Mouse (Mus musculus) fat pad, adult 2 months (tissue): ENCODE data around the gene Smg6.

ENCODE experiments used
- DNase-seq: peaks from one replicate; pipeline ENCODE4 v3.0.0-alpha.2; 2011; ENCODE audit warnings: low read depth, low spot score; ENCODE audit errors: extremely low read depth

The Smg6 gene

DNA sequence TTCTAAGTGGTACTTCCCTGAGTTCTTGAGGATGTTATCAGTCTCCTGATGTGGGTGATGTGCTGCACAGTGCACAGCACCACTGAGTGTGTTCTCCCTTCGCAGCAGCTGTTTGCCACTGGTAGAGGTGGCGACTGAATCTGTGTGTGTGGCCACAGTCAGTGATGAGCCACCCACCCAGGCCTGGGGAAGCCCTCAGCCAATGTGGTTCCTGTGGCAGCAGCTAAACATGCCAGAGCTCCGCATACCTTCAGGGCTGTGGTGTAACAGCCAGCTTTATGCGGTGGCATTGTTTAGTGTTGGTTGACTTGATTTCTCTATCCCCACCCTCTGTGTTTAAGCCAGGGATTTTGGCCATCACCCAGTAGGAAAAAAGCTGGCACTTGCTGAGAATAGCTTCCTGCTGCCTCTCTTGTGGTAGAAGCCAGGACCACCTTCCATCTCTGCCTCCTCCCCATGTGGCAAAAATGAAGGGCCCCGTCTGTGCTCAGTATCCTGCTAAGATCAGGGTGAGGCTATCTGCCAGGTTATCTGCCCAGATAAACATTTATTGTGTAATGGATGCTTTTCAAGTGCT, 177.2 kb downstream of the Smg6 start:
- DNase-seq: no peak

DNA sequence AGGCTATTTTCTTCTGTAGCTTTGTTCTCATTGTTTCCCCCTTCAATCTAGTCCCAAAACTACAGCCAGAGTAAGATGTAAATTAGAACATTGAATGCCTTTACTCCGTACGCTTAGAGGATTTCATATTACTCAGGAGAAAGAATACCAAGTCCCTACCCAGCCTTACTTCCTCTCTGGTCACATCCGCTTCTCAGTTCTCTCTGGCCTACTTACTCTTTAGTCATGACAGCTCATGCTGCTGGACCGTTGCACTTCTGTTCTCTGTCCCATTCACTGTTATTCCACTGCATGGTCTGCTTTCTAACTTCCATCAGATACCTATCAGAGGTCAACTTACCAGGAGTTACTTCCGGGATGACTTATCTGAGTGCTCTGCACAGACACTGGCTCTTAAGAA, 181.0 kb downstream of the Smg6 start:
- DNase-seq: no peak

DNA sequence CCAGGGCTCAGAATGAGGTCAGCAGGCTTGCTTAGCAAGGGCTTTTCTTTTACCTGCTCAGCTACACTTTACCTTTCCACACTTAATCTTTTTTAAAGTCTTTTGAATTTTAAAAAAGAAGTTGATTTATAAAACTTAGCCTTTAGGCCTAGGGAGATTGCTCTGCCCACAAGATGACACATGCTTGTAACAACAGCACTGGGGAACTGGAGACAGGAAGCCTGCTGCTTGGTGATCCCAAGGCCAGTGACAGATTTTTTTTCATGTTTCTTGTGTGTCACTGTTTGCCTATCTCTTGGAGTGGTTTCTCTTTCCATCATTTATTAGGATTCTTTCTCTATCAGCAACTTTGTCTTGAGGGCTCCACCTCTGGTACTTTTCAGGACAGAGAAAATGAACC, 183.3 kb downstream of the Smg6 start:
- DNase-seq: no peak

DNA sequence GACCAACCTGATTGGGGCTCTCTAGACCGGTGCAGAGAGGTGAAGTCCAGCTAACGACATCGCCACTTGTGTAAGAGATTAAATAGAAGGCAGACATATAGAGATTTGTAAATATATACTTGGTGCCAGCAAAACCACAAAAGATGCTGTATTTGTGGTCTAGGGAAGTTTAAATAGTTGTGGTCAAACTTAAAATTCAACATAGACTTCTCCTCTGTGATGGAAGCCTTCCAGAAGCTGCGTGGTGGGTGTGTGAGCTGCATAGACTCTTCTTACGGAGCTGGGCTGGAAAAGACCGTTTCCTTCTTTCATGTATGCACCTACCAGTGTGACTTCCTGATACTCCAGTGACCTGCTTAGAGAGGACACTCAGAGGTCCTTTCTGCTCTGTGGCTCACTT, 190.8 kb downstream of the Smg6 start:
- DNase-seq: no peak

DNA sequence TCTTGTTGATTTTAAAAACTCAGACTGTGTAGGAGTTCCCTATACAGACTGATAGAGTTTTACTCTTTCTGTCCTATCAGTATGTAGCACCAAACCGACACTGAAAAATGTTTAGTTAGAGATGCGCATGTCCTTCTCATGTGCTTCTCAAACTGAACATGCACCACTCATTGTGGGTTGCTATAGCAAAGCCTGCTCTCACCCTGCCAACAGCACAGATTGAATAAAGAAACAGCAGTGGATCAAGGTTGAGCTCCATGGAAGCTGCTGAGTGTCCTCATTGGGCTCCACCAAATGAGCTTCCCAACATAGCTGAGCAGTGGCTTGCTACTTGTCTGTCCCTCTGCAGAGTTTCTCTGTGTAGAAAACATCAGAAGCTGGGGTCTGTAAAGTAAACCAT, 192.5 kb downstream of the Smg6 start:
- no peak for DNase-seq

DNA sequence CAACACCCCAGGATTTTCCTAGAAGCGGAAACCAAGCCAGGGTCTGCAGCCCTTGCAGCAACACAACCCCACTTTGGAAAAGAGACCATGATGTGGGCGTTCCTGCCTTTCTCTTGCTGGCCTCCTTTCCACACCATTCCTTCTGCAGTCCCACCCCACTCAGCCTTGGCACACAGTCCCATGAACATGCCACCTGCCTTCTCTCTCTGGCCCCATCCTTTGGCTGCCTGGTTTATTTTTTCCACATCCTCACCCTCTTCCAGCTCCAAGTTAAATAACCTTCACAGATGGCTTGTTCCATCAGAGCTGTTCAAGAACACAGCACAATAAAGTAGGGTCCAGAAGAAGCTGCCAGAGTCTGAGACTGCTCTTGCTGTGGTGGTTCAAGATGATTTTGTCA, 193.7 kb downstream of the Smg6 start:
- DNase-seq: no peak

DNA sequence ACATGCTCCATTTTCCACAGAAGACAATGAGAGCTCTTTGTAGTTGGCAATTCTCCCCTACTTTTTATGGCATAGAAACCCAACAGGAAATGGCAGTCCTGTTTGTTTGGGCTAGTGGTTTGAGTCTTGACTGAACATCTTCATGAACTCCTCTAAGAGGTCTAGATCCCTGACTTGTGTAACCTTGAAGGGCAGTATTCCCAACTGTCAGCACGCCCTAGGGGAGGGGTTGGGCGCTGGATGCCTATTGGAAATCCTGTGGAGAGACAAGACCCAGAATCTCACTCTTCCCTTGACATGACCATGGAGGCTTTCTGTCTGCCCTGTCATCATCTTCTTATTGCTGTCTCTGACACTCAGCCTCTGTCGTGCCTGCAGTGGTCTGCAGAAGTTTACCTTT, 194.2 kb downstream of the Smg6 start:
- DNase-seq: no peak

DNA sequence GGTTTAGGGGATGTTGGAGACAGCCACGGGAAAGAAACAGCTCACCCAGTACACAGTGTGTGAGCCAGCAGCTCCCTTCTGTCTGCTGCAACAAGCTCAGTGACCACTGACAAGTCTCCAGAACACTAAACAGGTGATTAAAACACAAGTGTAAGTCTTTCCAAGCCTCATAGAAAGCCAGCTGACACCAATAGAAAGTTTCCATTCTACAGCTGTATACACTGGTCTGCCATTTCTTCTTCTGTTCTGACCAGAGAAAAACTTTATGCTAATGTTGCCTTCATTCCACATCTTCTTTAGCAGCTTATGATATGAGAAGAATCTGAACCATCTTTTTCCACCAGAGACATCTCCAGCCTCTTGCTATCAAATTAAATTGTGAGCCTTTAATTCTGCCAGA, 195.7 kb downstream of the Smg6 start:
- DNase-seq: no peak

DNA sequence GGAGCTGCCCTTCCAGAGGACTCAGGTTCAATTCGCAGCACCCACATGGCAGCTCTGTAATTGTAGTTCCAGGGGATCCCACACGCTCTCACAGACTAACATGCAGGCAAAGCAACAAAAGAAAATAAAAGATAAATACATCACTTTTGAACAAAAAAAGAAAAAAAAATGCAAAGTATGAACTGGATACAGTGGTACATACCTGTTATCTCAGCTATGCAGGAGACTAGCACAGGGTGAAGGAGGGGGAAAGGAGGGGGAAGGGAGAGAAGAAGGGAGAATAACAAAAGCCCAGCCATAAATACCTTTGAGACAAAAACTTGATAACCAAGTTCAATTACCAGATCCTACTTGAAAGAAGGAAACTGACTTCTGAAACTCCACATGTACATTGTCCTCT, 198.8 kb downstream of the Smg6 start:
- DNase-seq: no peak

DNA sequence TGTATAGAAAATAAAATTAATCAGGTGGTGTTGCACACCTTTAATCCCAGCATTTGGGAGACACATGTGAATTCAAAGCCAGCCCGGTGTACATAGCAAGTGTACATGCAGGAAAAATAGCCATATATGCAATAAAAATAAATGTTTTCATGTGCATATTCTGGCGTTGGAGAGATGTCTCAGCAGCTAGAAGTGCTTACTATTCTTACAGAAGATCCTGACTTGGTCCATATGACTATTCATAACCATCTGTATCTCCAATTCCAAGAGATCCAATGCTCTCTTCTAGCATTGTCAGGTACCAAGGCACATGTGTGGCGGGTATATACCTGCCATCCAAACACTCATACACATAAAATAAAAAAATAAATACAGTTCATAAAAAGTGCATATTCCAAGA, 200.8 kb downstream of the Smg6 start:
- no peak for DNase-seq

DNA sequence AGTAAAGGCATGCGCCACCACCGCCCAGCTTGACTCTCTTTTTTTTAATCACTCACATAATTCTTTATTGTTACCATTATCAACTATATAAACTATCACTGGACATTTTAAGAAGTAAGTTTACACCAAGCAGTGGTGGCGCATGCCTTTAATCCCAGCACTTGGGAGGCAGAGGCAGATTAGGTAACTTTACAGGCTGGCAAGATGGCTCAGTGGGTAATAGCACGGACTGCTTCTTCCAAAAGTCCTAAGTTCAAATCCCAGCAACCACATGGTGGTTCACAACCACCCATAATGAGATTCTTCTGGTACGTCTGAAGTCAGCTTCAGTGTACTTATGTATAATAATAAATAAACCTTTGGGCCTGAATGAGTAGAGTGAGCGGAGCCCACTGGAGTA, 203.9 kb downstream of the Smg6 start:
- no peak for DNase-seq

DNA sequence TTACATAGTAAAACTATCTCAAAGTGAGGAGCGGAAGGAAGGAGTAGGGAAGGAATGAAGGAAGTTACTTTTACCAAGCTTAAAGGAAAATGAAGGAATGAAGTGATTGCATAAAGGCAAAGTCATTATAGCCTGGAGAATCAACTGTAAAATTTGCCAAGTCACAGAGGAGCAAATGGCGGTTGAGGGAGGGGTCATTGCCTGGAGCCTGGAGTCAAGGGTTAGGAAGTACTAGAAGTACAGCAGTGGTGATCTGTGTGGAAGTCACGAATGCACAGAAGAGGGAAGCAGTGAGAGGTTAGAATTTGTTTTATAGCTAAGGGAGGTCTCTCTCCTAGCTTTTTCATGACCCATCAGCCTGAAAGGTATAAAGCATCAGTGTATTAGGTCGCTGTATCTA, 205.7 kb downstream of the Smg6 start:
- DNase-seq: no peak

DNA sequence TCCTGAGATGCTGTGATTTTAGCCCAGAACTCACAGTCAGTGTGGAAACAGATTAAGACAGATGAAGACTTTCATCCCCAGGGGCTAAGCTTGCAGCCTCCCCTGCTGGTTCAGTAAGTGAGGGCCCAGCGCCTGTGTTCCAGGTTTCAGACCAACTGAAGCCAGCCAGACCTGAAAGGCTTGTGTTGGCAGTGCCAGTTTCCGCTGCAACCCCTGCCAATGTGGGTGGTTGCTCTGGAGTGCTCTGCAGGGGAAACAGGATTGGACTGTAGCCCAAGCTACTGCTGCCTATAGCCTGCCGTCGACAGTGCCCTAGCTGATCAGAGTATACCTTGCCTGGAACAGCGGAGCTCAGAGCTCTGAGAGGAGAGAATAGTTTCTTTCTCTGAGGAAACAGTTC, 206.7 kb downstream of the Smg6 start:
- peak; percentile 84 for DNase-seq

DNA sequence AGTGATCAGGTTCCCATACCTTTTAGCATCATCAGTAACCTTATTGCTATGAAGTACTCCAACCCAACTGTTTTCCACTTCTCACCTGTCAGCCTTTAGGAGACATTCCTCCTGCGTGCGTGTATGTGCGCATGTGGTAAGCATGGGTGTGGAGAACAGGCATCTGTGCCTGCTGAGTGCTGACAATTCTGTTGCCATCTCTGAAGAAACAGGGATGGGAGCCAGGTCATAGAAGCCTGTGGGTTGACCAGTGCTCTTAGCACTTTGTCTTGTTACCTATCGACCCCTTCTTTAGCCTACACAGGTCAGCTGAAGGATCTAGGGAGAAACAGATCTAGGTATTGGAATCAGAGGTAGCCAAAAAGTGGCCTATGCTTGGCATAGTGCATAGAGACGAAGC, 207.8 kb downstream of the Smg6 start:
- no peak for DNase-seq

DNA sequence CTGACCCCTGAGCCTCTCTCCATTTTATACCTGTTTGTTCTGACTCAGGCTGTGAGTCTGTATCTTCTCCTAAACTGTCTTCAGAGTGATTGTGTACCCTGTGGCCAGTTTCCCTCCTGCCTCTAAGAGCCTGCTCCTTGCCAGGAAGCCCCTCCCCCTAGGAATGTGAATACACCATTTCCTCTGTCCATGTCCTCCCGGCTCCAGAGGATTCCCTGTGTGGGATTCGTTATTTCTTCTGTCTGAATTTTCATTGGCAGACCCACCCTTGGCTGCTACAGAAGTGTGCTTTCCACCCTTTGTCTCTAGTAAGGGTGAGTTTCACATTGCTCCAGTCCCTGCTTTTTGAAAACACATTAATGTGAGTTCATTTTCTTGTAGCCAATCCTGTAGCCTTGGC, 208.3 kb downstream of the Smg6 start:
- DNase-seq: no peak

DNA sequence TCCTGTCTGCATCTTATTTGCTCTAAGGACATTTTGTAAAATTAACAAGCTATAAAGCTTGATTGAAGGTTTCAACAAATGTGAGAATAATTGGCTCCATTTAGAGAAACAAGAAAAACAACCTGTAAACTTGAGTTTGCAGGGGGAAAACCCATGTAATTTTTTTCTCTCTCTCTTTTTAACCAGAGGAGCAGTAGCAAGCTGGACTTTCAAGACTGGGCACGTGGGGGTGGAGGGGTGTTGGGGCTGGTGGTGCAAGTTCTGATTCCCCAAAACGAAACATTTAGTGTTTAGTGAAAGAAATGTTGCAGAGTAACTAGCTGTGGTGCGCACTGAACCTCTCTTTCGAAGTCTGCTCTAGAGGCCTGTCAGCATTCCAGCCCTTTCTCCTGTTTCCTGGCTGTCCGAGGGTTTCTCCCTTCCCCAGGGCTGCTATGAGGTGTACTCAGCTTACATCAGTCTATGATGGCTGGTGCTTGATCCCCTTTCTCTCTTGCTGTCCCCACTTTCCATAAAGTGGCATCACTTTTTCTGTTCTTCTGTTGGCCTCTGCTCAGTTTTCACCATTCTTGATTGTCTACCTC, 209.0 kb downstream of the Smg6 start:
- DNase-seq: no peak

DNA sequence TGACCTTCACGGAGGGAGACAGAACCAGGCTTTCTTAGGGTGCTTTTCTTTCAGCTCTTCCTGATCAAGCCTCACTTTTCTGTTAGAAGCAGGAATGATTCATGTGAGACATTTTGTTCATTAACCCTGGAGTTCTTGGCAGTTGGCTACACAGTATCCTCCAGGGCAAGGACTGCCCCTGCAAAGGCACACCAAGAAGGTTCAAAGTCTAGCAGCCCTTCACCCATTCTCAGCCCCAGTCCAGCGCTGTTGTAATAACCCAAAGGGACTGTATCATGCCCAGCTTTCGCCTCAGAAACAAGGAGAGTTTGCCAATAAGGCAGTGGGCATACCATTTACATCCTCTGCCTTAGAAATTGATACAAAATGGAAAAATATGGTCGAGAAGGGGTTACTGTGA, 209.7 kb downstream of the Smg6 start:
- no peak for DNase-seq

DNA sequence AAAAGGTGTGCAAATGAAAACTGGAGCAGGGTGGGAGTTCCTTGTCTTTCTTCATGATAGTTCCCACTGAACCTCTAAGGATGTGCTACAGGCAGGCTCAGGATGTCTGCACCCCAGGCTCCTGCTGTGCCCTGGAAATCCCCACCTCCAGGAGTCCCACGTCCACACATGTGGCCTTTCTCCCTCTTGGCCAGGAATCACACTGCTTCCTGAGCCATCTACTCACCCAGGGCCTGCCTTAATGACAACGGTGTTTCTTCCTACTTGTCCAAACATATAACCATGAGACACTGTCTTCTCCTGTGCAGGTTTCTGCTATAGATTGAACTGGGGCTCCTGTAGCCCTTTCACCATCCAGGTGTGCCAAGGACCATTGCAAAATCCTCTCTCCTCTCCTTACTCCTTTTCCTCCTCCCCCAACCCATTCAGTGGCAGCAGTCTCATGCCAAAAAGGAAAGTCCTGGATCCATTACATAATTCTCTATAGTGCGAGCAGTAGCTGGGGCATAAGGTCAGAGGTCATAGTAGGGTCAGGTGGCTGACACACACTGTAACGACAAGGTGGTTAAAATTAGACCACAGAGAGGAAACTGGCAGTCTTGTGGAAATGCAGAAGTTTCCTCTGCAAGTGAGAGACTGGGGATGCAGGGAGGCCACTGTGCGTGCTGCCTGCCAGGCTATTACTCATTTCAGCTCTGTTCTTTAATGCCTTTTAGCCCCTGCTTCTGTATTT, 211.2 kb downstream of the Smg6 start:
- DNase-seq: peak; percentile 81

DNA sequence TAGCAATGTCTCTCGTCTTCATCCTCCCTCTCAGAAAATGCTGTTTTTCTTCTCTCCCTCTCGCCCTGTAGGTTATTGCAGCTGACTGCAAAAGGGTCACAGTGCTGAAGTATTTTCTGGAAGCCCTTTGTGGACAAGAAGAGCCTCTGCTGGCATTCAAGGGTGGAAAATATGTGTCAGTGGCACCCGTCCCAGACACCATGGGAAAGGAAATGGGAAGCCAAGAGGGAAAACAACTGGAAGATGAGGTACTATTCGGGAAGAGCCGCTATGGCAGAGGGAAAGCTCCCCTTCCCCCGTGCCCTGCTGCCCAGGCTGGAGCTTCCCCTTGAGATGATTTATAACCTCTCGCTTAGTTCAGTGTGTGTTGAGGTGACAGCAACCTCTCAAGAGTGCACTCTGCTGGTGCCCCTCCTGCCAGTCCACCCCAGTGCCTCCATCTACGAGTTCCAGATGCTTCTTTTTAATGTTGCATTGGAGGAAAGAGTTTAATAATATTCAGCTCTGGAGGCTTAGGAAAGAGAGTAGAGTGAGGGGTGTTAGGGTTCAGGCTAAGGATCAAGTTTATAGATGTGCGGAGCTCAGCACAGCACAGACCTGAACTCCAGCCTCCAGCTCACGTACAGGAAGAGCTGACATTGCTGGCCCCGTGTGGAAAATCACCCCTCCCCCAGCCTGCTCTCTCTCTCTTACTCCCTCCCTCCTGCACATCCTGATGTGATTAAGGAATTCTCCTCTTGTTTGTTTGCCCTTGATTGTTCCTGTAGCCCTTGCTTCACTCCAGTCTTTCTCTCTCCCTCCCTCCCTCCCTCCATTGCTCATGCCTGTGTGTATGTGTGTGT, 213.7 kb downstream of the Smg6 start:
- no peak for DNase-seq

DNA sequence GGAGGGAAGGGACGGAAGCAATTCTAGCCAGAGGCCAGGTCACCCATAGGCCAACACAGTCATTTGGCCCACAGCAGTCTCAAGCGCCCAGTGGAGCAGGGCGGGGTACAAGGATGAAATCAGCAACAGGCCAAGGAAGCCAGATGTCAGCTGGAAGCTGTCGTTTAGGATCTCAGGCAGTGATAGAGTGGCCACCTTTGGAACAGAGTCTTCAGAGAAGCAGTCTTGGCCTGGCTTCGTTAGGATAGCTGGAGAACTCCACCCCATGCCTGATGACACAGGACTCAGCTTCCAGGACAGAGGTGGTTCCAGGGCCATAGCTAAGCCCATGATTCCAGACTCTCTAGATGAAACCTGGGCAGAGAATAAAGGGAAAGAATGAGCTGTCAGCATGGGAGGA, 214.8 kb downstream of the Smg6 start:
- DNase-seq: no peak

DNA sequence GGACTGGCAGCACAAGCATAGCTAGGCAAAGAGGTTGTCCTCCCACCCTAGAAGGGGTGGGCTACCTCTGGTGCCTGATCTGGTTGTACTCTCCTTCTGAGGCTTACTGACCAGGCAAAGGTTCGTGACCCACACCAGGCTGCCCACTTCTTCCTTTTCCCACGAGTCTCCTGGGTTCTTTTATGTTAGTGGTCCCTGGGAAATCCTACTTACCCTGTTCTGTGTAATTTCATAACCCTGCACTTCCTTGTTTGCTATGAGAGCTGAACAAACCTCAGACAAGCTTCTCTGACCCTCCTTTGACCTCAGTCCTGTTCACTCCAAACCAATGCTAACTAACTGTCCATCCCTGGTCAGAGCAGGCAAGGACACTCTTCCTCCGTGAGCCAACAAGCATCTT, 215.4 kb downstream of the Smg6 start:
- no peak for DNase-seq

DNA sequence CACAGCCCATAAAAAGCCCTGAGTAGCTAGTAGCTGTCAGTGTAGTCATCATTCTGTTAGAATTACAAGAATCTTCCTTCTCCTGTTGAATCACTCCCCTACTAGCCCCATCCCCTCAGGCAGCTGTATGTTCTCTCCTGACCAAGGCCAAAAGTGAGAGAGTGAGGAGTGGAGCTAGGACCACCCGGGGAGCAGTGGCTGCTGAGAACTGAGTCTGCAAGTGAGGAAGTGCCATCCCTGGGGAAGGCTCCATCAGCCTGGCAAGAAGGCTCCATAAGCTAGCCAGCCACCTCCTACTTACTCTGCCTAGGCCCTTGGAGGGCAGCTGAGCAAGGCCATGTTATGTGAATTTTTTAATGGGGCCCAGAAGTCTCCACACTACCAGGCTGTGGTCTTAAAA, 216.3 kb downstream of the Smg6 start:
- DNase-seq: no peak
